Mouse (Mus musculus): ENCODE data around the gene Iqcf1. TPM values are rescaled to one million over a fixed set of nuclear protein-coding genes. Genes with fewer than 3 reads are reported as not detected.

The Iqcf1 gene
- total and polyA plus RNA-seq, 3 experiments: not detected

- in situ Hi-C loops (cut with MboI; ENCODE audit: low pct_ligation_motif_present, low pct_unique_long_range_greater_than_20kb, low sequenced_read_pairs) (no loop called here), dilution Hi-C loops (cut with MboI; ENCODE audit: extremely low pct_ligation_motif_present, extremely low pct_unique_long_range_greater_than_20kb, low sequenced_read_pairs) (no loop called here)
- Histone ChIP-seq H3K9ac (ENCODE audit: insufficient read depth, low read depth) (no peak overlapping the region), H3K36me3 (replicated peaks in 1 of 2; ENCODE audit: control insufficient read depth in 1 of 2, insufficient read depth in 1 of 2, low read length in 1 of 2) (peaks cover 2 to 39% of the 10 kb centered on the region in 2 experiments), H3K4me2 (ENCODE audit: insufficient read depth, low read depth, poor library complexity, severe bottlenecking) (no peak overlapping the region), H3K4me3 (replicated peaks in 1 of 3; ENCODE audit: low read depth in 2 of 3, low read length in 2 of 3, poor library complexity in 1 of 3) (no peak overlapping the region), H3K27ac (ENCODE audit: insufficient read depth, low read depth) (no peak overlapping the region), H3K27me3 (replicated peaks) (no peaks in the 10 kb centered on the region), H3K9me3 (replicated peaks; ENCODE audit: low read length) (no peaks in the 10 kb centered on the region), H3K4me1 (ENCODE audit: control insufficient read depth in 1 of 2, insufficient read depth in 2 of 2) (peaks cover 0 to 36% of the 10 kb centered on the region in 2 experiments; a peak in 3 of 4 replicates), H3K79me2 (replicated peaks; ENCODE audit: control insufficient read depth, extremely low read depth, insufficient read depth, poor library complexity, severe bottlenecking) (peaks cover 2% of the 10 kb centered on the region)
- no peak for TF ChIP-seq UBTF (IDR thresholded peaks at IDR 0.05; ENCODE audit: low read depth, low read length)
- TF ChIP-seq MXI1 (IDR thresholded peaks at IDR 0.05; ENCODE audit: low read depth, low read length): no peak
- no peak for TF ChIP-seq NRF1 (IDR thresholded peaks at IDR 0.05; ENCODE audit: low read depth, low read length)
- no peak for TF ChIP-seq KAT2A (IDR thresholded peaks at IDR 0.05; ENCODE audit: insufficient replicate concordance, low read length)
- no peak for TF ChIP-seq TBP (conservative IDR thresholded peaks at IDR 0.05; ENCODE audit: low read depth, low read length)
- no peak for DNase-seq (ENCODE audit: extremely low read depth)
These were observed 27.4 kb upstream of the Iqcf1 start for GRCm38 (mm10) chr9:106472321-106472720.

DNA sequence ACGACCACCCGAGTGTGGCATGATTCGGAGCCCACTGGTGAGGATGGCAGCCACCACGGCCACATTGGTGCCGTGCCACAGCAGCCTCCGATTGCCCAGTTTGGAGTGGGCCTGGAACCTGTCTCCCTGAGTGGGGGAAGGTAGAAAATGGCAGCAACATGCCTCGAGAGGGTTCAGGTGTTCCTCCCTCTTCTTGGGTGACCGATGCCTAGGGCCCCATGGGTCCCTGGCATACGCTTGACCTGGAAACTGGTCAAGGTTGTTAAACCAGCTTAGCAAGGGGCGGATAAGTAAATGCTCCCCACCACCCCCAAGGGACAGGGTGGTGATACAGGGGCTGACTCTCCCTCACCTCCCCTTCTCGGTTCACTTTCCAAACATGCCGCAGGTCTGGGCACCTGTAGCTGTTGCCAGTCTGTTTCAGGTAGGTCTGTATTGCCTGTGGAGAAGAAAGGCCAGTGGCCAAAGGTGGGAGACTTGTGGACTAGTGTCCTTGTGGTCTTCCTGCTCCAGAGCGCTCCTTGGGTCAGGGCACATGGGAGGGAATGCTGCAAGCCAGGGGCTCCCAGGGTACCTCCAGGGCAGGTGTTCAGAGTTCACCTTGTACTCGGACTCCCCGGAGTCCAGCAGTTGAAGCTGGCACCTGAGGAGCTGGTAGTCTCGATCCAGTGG lies 26.6 kb upstream of the Iqcf1 start:
- H3K4me3 ChIP-seq (replicated peaks in 1 of 3; ENCODE audit: low read depth in 2 of 3, low read length in 2 of 3, poor library complexity in 1 of 3): no peak overlapping the region
- H3K9me3 ChIP-seq (replicated peaks; ENCODE audit: low read length): no peaks in the 10 kb centered on the region
- TF ChIP-seq ETS1 (conservative IDR thresholded peaks at IDR 0.05; ENCODE audit: low read depth, low read length): no peak
- no peak for TF ChIP-seq E2F4 (IDR thresholded peaks at IDR 0.05; ENCODE audit: insufficient replicate concordance, low read depth, low read length)
- no peak for TF ChIP-seq MYC (IDR thresholded peaks at IDR 0.05; ENCODE audit: low read depth, low read length)
- TF ChIP-seq ZNF384 (IDR thresholded peaks at IDR 0.05; ENCODE audit: low read depth, low read length): no peak
- no peak for TF ChIP-seq MAFK (IDR thresholded peaks at IDR 0.05; ENCODE audit: insufficient replicate concordance, low read length)
- TF ChIP-seq TBP (conservative IDR thresholded peaks at IDR 0.05; ENCODE audit: low read depth, low read length): no peak
- TF ChIP-seq SIN3A (IDR thresholded peaks at IDR 0.05; ENCODE audit: low read length): no peak
- no peak for TF ChIP-seq PAX5 (IDR thresholded peaks at IDR 0.05; ENCODE audit: low read length)
- TF ChIP-seq ZMIZ1 (IDR thresholded peaks at IDR 0.05; ENCODE audit: low read depth, low read length): no peak
- TF ChIP-seq MAZ (IDR thresholded peaks at IDR 0.05; ENCODE audit: low read depth, low read length): no peak
- TF ChIP-seq RCOR1 (conservative IDR thresholded peaks at IDR 0.05; ENCODE audit: low read depth, low read length): no peak
- H3K27ac ChIP-seq (ENCODE audit: insufficient read depth, low read depth): no peak overlapping the region
- peaks cover 0 to 39% of the 10 kb centered on the region in 2 experiments; a peak in 3 of 4 replicates for H3K4me1 ChIP-seq (ENCODE audit: control insufficient read depth in 1 of 2, insufficient read depth in 2 of 2)
- dilution Hi-C loops (cut with MboI; ENCODE audit: extremely low pct_ligation_motif_present, extremely low pct_unique_long_range_greater_than_20kb, low sequenced_read_pairs): no loop called here
- peaks cover 11% of the 10 kb centered on the region for H3K79me2 ChIP-seq (replicated peaks; ENCODE audit: control insufficient read depth, extremely low read depth, insufficient read depth, poor library complexity, severe bottlenecking)
- H3K4me2 ChIP-seq (ENCODE audit: insufficient read depth, low read depth, poor library complexity, severe bottlenecking): no peak overlapping the region
- in situ Hi-C loops (cut with MboI; ENCODE audit: low pct_ligation_motif_present, low pct_unique_long_range_greater_than_20kb, low sequenced_read_pairs): no loop called here
- DNase-seq (ENCODE audit: extremely low read depth): no peak
- peaks cover 2 to 39% of the 10 kb centered on the region in 2 experiments for H3K36me3 ChIP-seq (replicated peaks in 1 of 2; ENCODE audit: control insufficient read depth in 1 of 2, insufficient read depth in 1 of 2, low read length in 1 of 2)
- H3K27me3 ChIP-seq (replicated peaks): no peaks in the 10 kb centered on the region
- H3K9ac ChIP-seq (ENCODE audit: insufficient read depth, low read depth): no peak overlapping the region
